Mouse (Mus musculus) embryo, embryonic 10 days (tissue): ENCODE data around the gene Evx1.
"Not testable (repeated sequence)": the region's sequence is repeated elsewhere in the genome, so short reads cannot be mapped to it uniquely, and the experiment has no call there.

Source experiments
- DNase-seq: peaks from one replicate; pipeline ENCODE4 v3.0.0-alpha.2; 2015; ENCODE audit warnings: low spot score

Gene Evx1

DNA sequence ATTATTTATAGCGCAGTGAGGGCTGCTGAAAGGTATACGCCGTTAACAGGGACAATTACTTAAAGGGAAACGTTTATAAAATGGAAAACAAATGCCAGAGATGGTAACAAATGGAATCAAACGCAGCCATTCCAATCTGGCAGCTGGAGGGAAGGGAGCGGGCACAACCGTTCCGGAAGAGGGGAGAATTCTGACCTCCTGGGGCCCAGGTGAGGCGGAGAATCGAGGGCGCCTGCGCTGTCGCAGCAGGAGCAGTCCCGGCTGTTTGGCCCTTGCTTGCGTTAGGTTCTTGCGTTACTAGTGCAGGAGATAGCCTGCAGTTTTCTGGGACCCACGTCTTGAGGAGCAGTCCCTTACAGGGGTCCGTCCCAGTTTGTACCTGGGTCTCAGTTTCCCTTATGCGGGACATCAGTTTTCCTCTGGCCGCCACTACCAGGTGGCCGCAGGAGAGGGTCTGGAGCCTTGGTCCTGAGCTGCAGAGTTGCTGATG lies 8.6 kb downstream of the Evx1 start:
- DNase-seq: no peak

- DNase-seq: no peak
These were observed 9.5 kb downstream of the Evx1 start for GRCm38 (mm10) chr6:52322721-52323215.

- no peak for DNase-seq
These were observed 10.0 kb downstream of the Evx1 start for GRCm38 (mm10) chr6:52323292-52323691.

DNA sequence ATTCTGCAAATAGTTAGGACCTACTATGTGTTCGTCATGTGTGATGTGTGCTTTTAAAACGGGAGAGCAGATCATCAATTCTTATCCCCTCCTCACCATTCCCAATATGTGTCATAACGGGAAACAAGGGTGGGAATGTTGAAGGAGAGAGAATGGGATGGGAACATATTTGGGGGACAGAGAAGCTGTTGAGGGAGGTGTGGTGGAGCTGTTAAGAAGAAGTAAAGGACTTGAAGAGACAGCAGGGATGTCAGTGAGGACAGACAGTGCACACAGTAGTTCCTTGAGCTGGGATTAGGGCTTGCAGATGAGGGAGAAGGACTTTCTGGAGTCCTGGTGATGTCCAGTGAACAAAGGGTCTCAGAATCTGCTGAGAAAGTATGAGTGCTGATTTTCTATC lies 10.8 kb downstream of the Evx1 start:
- no peak for DNase-seq

- not testable (repeated sequence) for DNase-seq
These were observed 33.5 kb downstream of the Evx1 start for GRCm38 (mm10) chr6:52346816-52347215.

GRCm38 (mm10) chr6:52366021-52366420 lies 52.7 kb downstream of the Evx1 start:
- DNase-seq: no peak

- DNase-seq: no peak
These were observed 53.2 kb downstream of the Evx1 start for GRCm38 (mm10) chr6:52366533-52366932.

- DNase-seq: peak; percentile 0
These were observed 53.8 kb downstream of the Evx1 start for GRCm38 (mm10) chr6:52367067-52367466.
